Mouse (Mus musculus): ENCODE results near the gene Ap2m1.

GRCm38 (mm10) chr16:20537601-20538320, 2.5 kb downstream of the Ap2m1 start:
- TF ChIP-seq CTCF (IDR thresholded peaks at IDR 0.05; ENCODE audit: low read depth) (no peak), EP300 (IDR thresholded peaks at IDR 0.05; ENCODE audit: low read depth) (no peak)
